Mouse (Mus musculus) lung, postnatal 0 days (tissue): Measurements from ENCODE around the gene Aldh6a1.

Experiments used
- CTCF ChIP-seq: IDR thresholded peaks from 2 replicates; pipeline ENCODE4 v1.5.1; 2016; ENCODE audit warnings: antibody characterized with exemption, mild to moderate bottlenecking
- EP300 ChIP-seq: IDR thresholded peaks from 2 replicates; pipeline ENCODE4 v1.6.1; 2016; ENCODE audit warnings: antibody characterized with exemption, mild to moderate bottlenecking, control low read depth

- TF ChIP-seq EP300 (no peak), CTCF (no peak)
Observed at GRCm38 (mm10) chr12:84478937-84479336, 28.1 kb upstream of the Aldh6a1 start.
